Mouse (Mus musculus) hindbrain, embryonic 16.5 days (tissue): ENCODE data around the gene Gm10964. TPM values are rescaled to one million over a fixed set of nuclear protein-coding genes. Genes with fewer than 3 reads are reported as not detected.

Source experiments
- ATAC-seq: fragments of 200-750 bp; cut with Nextera tagmentation; 2 replicates; pipeline ENCODE4 v1.8.0; 2017; ENCODE audit warnings: moderate TSS enrichment, moderate library complexity
- H3K27ac ChIP-seq: fragments of 300-500 bp; sonication (generic); 2 replicates; pipeline ENCODE4 v1.5.1; 2014; ENCODE audit warnings: low read depth, mild to moderate bottlenecking, control low read depth, low read length, moderate library complexity
- H3K27me3 ChIP-seq: fragments of 300-500 bp; sonication (generic); replicated peaks from 2 replicates; pipeline ENCODE4 v1.6.1; 2014; ENCODE audit warnings: low read length; ENCODE audit not compliant: control insufficient read depth, insufficient read depth
- H3K36me3 ChIP-seq: fragments of 300-500 bp; sonication (generic); 2 replicates; pipeline ENCODE4 v1.6.1; 2014; ENCODE audit warnings: mild to moderate bottlenecking, low read length, moderate library complexity, mixed read lengths; ENCODE audit not compliant: control insufficient read depth, insufficient read depth
- H3K4me1 ChIP-seq: fragments of 300-500 bp; sonication (generic); 2 replicates; pipeline ENCODE4 v1.6.1; 2014; ENCODE audit warnings: low read depth, low read length; ENCODE audit not compliant: control insufficient read depth, insufficient read depth
- H3K4me2 ChIP-seq: fragments of 300-500 bp; sonication (generic); 2 replicates; pipeline ENCODE4 v1.6.1; 2014; ENCODE audit warnings: mild to moderate bottlenecking, low read length, control low read depth, moderate library complexity
- H3K4me3 ChIP-seq: fragments of 300-500 bp; sonication (generic); 2 replicates; pipeline ENCODE4 v1.5.1; 2014; ENCODE audit warnings: mild to moderate bottlenecking, low read length, control low read depth, moderate library complexity
- H3K9ac ChIP-seq: fragments of 300-500 bp; sonication (generic); 2 replicates; pipeline ENCODE4 v1.6.1; 2014; ENCODE audit warnings: low read depth, mild to moderate bottlenecking, control low read depth, low read length, moderate library complexity
- H3K9me3 ChIP-seq: fragments of 300-500 bp; sonication (generic); 2 replicates; pipeline ENCODE4 v1.6.1; 2014; ENCODE audit warnings: mild to moderate bottlenecking, low read length, moderate library complexity; ENCODE audit not compliant: control insufficient read depth
- WGBS: fragments of 180-500 bp; shearing (Covaris S2); extraction: QIAGEN DNeasy Blood & Tissue Kit; methylation state at CpG from one replicate; pipeline ENCODE4 v1.1.7; 2014; 5-methylcytosine and 5-hydroxymethylcytosine counted together
- polyA plus RNA-seq: library from polyadenylated mRNA; unstranded; fragments of >200 nt; fragmentation: Nextera tagmentation; extraction: Ambion mirVana; gene quantifications from 2 replicates; pipeline ENCODE4 v1.2.1, GENCODE M21; 2015

Gm10964 gene
- polyA plus RNA-seq, 1 experiment from 2014 or later, result not detected

- Histone ChIP-seq H3K9ac (no peak overlapping the region), H3K9me3 (no peaks in the 10 kb centered on the region), H3K4me3 (no peak overlapping the region), H3K27me3 (no peaks in the 10 kb centered on the region), H3K4me2 (no peak overlapping the region), H3K36me3 (peaks cover 17% of the 10 kb centered on the region), H3K4me1 (peaks cover 21% of the 10 kb centered on the region), H3K27ac (no peak overlapping the region)
- no peak for ATAC-seq
- WGBS, result 20% methylated on average over 5 of the region's 5 CpGs
Observed at GRCm38 (mm10) chr3:103740342-103740741, 1.2 kb downstream of the Gm10964 start.

- H3K27ac ChIP-seq, result no peak overlapping the region
- H3K36me3 ChIP-seq, result peaks cover 36% of the 10 kb centered on the region
- H3K4me1 ChIP-seq, result no peaks in the 10 kb centered on the region; the same call in 1 of the 2 replicates
- H3K9me3 ChIP-seq, result no peaks in the 10 kb centered on the region
- H3K27me3 ChIP-seq, result no peaks in the 10 kb centered on the region
- no peak overlapping the region for H3K4me3 ChIP-seq
- no peak for ATAC-seq
- H3K9ac ChIP-seq, result no peak overlapping the region
- no peak overlapping the region for H3K4me2 ChIP-seq
- 86% methylated on average over 6 of the region's 6 CpGs for WGBS
Observed at GRCm38 (mm10) chr3:103743208-103743607, 4.0 kb downstream of the Gm10964 start.

GRCm38 (mm10) chr3:103745001-103745770, 6.0 kb downstream of the Gm10964 start:
- Histone ChIP-seq H3K9ac (no peak overlapping the region), H3K27ac (no peak overlapping the region), H3K4me2 (no peak overlapping the region), H3K27me3 (no peaks in the 10 kb centered on the region), H3K4me1 (no peaks in the 10 kb centered on the region), H3K36me3 (peaks cover 41% of the 10 kb centered on the region), H3K4me3 (no peak overlapping the region), H3K9me3 (no peaks in the 10 kb centered on the region)
- ATAC-seq, result no peak
- WGBS, result 93% methylated on average over 14 of the region's 14 CpGs

GRCm38 (mm10) chr3:103746711-103747110, 7.5 kb downstream of the Gm10964 start:
- Histone ChIP-seq H3K4me3 (no peak overlapping the region), H3K4me1 (no peaks in the 10 kb centered on the region), H3K27ac (no peak overlapping the region), H3K36me3 (peaks cover 43% of the 10 kb centered on the region), H3K4me2 (no peak overlapping the region), H3K9ac (no peak overlapping the region), H3K27me3 (no peaks in the 10 kb centered on the region), H3K9me3 (no peaks in the 10 kb centered on the region)
- ATAC-seq, result no peak
- 88% methylated on average over 5 of the region's 5 CpGs for WGBS

- Histone ChIP-seq H3K4me1 (no peaks in the 10 kb centered on the region), H3K36me3 (peaks cover 32% of the 10 kb centered on the region), H3K9ac (no peak overlapping the region), H3K4me2 (no peak overlapping the region), H3K4me3 (no peak overlapping the region), H3K27ac (no peak overlapping the region), H3K27me3 (no peaks in the 10 kb centered on the region), H3K9me3 (no peaks in the 10 kb centered on the region)
- ATAC-seq, result no peak
- WGBS, result 90% methylated on average over 2 of the region's 2 CpGs
Observed at GRCm38 (mm10) chr3:103751558-103751957, 12.4 kb downstream of the Gm10964 start.

- WGBS, result 83% methylated on average over 3 of the region's 3 CpGs
- no peaks in the 10 kb centered on the region for H3K4me1 ChIP-seq
- no peak overlapping the region for H3K9ac ChIP-seq
- H3K4me3 ChIP-seq, result no peak overlapping the region
- ATAC-seq, result no peak
- H3K27ac ChIP-seq, result no peak overlapping the region
- no peaks in the 10 kb centered on the region for H3K27me3 ChIP-seq
- no peaks in the 10 kb centered on the region for H3K9me3 ChIP-seq
- no peak overlapping the region for H3K4me2 ChIP-seq
- H3K36me3 ChIP-seq, result peaks cover 34% of the 10 kb centered on the region
Observed at GRCm38 (mm10) chr3:103755351-103755750, 16.2 kb downstream of the Gm10964 start.

GRCm38 (mm10) chr3:103756920-103757319, 17.8 kb downstream of the Gm10964 start:
- Histone ChIP-seq H3K9ac (no peak overlapping the region), H3K4me2 (no peak overlapping the region), H3K36me3 (peaks cover 34% of the 10 kb centered on the region), H3K4me3 (no peak overlapping the region), H3K27ac (no peak overlapping the region), H3K4me1 (no peaks in the 10 kb centered on the region), H3K9me3 (no peaks in the 10 kb centered on the region), H3K27me3 (no peaks in the 10 kb centered on the region)
- WGBS, result 85% methylated on average over 2 of the region's 2 CpGs
- ATAC-seq, result no peak

GRCm38 (mm10) chr3:103758456-103758855, 19.3 kb downstream of the Gm10964 start:
- H3K4me1 ChIP-seq, result no peaks in the 10 kb centered on the region
- H3K9ac ChIP-seq, result no peak overlapping the region
- WGBS, result 79% methylated on average over 7 of the region's 7 CpGs
- no peak overlapping the region for H3K4me3 ChIP-seq
- no peaks in the 10 kb centered on the region for H3K9me3 ChIP-seq
- no peak overlapping the region for H3K4me2 ChIP-seq
- no peak for ATAC-seq
- H3K27ac ChIP-seq, result no peak overlapping the region
- H3K36me3 ChIP-seq, result peaks cover 31% of the 10 kb centered on the region
- no peaks in the 10 kb centered on the region for H3K27me3 ChIP-seq

GRCm38 (mm10) chr3:103759261-103759970, 20.2 kb downstream of the Gm10964 start:
- WGBS, result 93% methylated on average over 5 of the region's 5 CpGs
- peaks cover 26% of the 10 kb centered on the region for H3K36me3 ChIP-seq

More at GRCm38 (mm10) chr3:103759261-103759970, 20.2 kb downstream of the Gm10964 start:
- H3K4me1 ChIP-seq, result no peaks in the 10 kb centered on the region
- ATAC-seq, result no peak
- H3K4me3 ChIP-seq, result no peak overlapping the region
- no peak overlapping the region for H3K4me2 ChIP-seq
- H3K27ac ChIP-seq, result no peak overlapping the region
- H3K9me3 ChIP-seq, result no peaks in the 10 kb centered on the region
- H3K9ac ChIP-seq, result no peak overlapping the region
- no peaks in the 10 kb centered on the region for H3K27me3 ChIP-seq
